Mouse (Mus musculus): ENCODE measurements around the gene Atg9a. TPM values are rescaled to one million over a fixed set of nuclear protein-coding genes. Genes with fewer than 3 reads are reported as not detected.

Atg9a gene
- polyA plus RNA-seq, 1 experiment from 2014 or later = 47.8 TPM

DNA sequence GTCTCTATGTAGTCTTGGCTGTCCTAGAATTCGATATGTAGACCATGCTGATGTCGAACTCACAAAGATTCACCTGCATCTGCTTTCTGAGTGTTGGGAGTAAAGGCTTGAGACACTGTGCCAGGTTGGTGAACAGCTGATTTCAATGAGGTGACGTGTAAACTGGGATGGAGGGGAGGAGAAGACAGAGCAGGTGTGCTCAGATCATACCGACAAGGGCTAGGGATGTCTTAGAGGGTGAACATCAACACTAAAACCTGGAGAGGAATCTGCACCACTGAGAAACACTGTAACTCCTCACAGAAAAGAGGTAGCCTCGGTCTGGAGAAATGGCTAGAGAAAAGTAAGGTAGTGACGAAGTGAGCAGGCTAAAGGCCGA lies 23.9 kb downstream of the Atg9a start:
- H3K27me3 ChIP-seq (ENCODE audit: control insufficient read depth, insufficient read depth, low read length) = no peaks in the 10 kb centered on the region
- peak overlapping the region; percentile 34; the same call in 1 of the 2 replicates for H3K9ac ChIP-seq (replicated peaks; ENCODE audit: low read length)
- H3K27ac ChIP-seq (replicated peaks; ENCODE audit: low read depth, low read length) = peak overlapping the region; percentile 85
- peaks cover 7% of the 10 kb centered on the region for H3K4me1 ChIP-seq (ENCODE audit: control insufficient read depth, insufficient read depth, low read length)
- no peak for DNase-seq
- WGBS = 9% methylated on average over 7 of the region's 7 CpGs
- ATAC-seq (ENCODE audit: low FRiP score, low TSS enrichment) = peak; percentile 25; the same call in 1 of the 2 replicates
- peak overlapping the region; percentile 72 for H3K4me2 ChIP-seq (ENCODE audit: low read length)
- no peaks in the 10 kb centered on the region for H3K9me3 ChIP-seq (ENCODE audit: control insufficient read depth, low read length)
- peaks cover 31% of the 10 kb centered on the region for H3K36me3 ChIP-seq (ENCODE audit: control insufficient read depth, insufficient read depth, low read length)
- peak overlapping the region; percentile 77 for H3K4me3 ChIP-seq (replicated peaks; ENCODE audit: low read depth, low read length)

GRCm38 (mm10) chr1:75160256-75160617 lies 31.8 kb downstream of the Atg9a start:
- Histone ChIP-seq H3K9ac (replicated peaks; ENCODE audit: low read length) (no peak overlapping the region), H3K4me2 (ENCODE audit: low read length) (no peak overlapping the region), H3K36me3 (ENCODE audit: control insufficient read depth, insufficient read depth, low read length) (no peaks in the 10 kb centered on the region), H3K27me3 (ENCODE audit: control insufficient read depth, insufficient read depth, low read length) (no peaks in the 10 kb centered on the region), H3K9me3 (ENCODE audit: control insufficient read depth, low read length) (no peaks in the 10 kb centered on the region), H3K27ac (replicated peaks; ENCODE audit: low read depth, low read length) (no peak overlapping the region), H3K4me3 (replicated peaks; ENCODE audit: low read depth, low read length) (no peak overlapping the region), H3K4me1 (ENCODE audit: control insufficient read depth, insufficient read depth, low read length) (no peaks in the 10 kb centered on the region)
- DNase-seq (no peak), ATAC-seq (ENCODE audit: low FRiP score, low TSS enrichment) (no peak)
- WGBS = 79% methylated on average over 4 of the region's 4 CpGs

DNA sequence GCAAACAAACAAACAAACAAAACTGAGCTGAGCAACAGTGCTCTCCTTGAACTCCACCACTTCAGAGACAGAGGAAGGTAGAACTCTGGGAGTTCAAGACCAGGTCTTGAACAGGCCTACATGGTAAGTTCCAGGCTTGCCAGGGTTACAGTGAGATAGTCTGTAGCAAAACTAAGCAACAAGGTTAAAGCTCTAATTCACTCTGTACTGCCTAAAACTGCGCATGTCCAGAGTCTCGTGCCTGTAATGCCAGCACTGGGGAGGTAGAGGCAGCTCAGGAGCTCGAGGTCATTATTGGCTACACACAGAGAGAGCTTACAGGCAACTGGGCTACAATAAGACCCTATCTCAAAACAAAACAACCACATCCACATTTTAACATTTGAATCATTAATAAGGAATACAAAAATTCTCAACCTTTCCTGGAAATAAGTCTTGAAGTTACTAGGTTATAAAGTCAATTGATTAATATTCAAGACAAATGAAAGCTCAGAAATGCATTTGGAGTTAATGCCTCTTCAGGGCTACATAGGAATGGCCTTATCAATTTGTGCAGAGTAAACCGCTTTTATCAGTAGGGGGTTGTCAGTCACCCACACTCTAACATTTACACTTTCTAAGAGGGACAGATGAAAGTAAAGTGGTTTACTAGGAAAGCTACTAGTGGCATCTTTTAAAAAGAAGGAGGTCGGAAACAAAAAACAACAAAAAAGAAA lies 32.3 kb downstream of the Atg9a start:
- H3K36me3 ChIP-seq (ENCODE audit: control insufficient read depth, insufficient read depth, low read length) = no peaks in the 10 kb centered on the region
- WGBS = 70% methylated on average over 5 of the region's 5 CpGs
- H3K27me3 ChIP-seq (ENCODE audit: control insufficient read depth, insufficient read depth, low read length) = no peaks in the 10 kb centered on the region
- H3K4me2 ChIP-seq (ENCODE audit: low read length) = no peak overlapping the region
- no peak overlapping the region for H3K9ac ChIP-seq (replicated peaks; ENCODE audit: low read length)
- DNase-seq = no peak
- no peak overlapping the region for H3K4me3 ChIP-seq (replicated peaks; ENCODE audit: low read depth, low read length)
- no peaks in the 10 kb centered on the region for H3K9me3 ChIP-seq (ENCODE audit: control insufficient read depth, low read length)
- ATAC-seq (ENCODE audit: low FRiP score, low TSS enrichment) = no peak
- H3K27ac ChIP-seq (replicated peaks; ENCODE audit: low read depth, low read length) = no peak overlapping the region
- H3K4me1 ChIP-seq (ENCODE audit: control insufficient read depth, insufficient read depth, low read length) = no peaks in the 10 kb centered on the region

GRCm38 (mm10) chr1:75158990-75159389 lies 33.0 kb downstream of the Atg9a start:
- no peak overlapping the region for H3K27ac ChIP-seq (replicated peaks; ENCODE audit: low read depth, low read length)
- ATAC-seq (ENCODE audit: low FRiP score, low TSS enrichment) (no peak), DNase-seq (no peak)
- H3K27me3 ChIP-seq (ENCODE audit: control insufficient read depth, insufficient read depth, low read length) = no peaks in the 10 kb centered on the region
- no peaks in the 10 kb centered on the region for H3K9me3 ChIP-seq (ENCODE audit: control insufficient read depth, low read length)
- no peak overlapping the region for H3K4me2 ChIP-seq (ENCODE audit: low read length)
- H3K4me1 ChIP-seq (ENCODE audit: control insufficient read depth, insufficient read depth, low read length) = no peaks in the 10 kb centered on the region
- no peaks in the 10 kb centered on the region for H3K36me3 ChIP-seq (ENCODE audit: control insufficient read depth, insufficient read depth, low read length)
- no peak overlapping the region for H3K9ac ChIP-seq (replicated peaks; ENCODE audit: low read length)
- no peak overlapping the region for H3K4me3 ChIP-seq (replicated peaks; ENCODE audit: low read depth, low read length)

- WGBS = 72% methylated on average over 3 of the region's 3 CpGs
Observed at GRCm38 (mm10) chr1:75155837-75156236, 36.2 kb downstream of the Atg9a start.

DNA sequence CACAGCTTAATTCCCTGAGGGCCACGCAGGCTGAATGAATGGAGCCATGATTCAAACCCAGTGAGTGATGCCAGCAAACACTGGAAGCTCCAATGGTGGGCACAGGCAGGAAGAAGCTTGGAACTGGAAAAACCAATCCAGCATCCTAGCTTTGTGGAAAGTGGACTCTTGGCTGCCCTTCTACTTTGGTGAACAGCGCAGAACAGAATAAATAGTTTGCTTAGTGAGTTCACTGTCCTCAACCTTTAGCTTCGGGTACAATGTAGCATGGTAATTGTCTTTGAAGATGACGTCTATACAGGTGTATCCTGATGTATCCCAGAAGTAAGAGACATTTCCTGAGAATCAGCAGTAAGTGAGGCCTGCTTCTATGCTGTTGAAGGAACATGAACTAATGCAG lies 43.3 kb downstream of the Atg9a start:
- no peaks in the 10 kb centered on the region for H3K9me3 ChIP-seq (ENCODE audit: control insufficient read depth, low read length)
- peaks cover 50% of the 10 kb centered on the region for H3K36me3 ChIP-seq (ENCODE audit: control insufficient read depth, insufficient read depth, low read length)
- H3K27ac ChIP-seq (replicated peaks; ENCODE audit: low read depth, low read length) = no peak overlapping the region
- ATAC-seq (ENCODE audit: low FRiP score, low TSS enrichment) (no peak), DNase-seq (no peak)
- no peak overlapping the region for H3K4me2 ChIP-seq (ENCODE audit: low read length)
- H3K9ac ChIP-seq (replicated peaks; ENCODE audit: low read length) = no peak overlapping the region
- no peak overlapping the region for H3K4me3 ChIP-seq (replicated peaks; ENCODE audit: low read depth, low read length)
- H3K27me3 ChIP-seq (ENCODE audit: control insufficient read depth, insufficient read depth, low read length) = no peaks in the 10 kb centered on the region
- WGBS = 91% methylated on average over 4 of the region's 4 CpGs
- peaks cover 4% of the 10 kb centered on the region; the same call in 1 of the 2 replicates for H3K4me1 ChIP-seq (ENCODE audit: control insufficient read depth, insufficient read depth, low read length)

More at GRCm38 (mm10) chr1:75155837-75156236, 36.2 kb downstream of the Atg9a start:
- Histone ChIP-seq H3K4me2 (ENCODE audit: low read length) (no peak overlapping the region), H3K4me1 (ENCODE audit: control insufficient read depth, insufficient read depth, low read length) (no peaks in the 10 kb centered on the region), H3K9me3 (ENCODE audit: control insufficient read depth, low read length) (no peaks in the 10 kb centered on the region), H3K36me3 (ENCODE audit: control insufficient read depth, insufficient read depth, low read length) (no peaks in the 10 kb centered on the region), H3K27ac (replicated peaks; ENCODE audit: low read depth, low read length) (no peak overlapping the region), H3K4me3 (replicated peaks; ENCODE audit: low read depth, low read length) (no peak overlapping the region), H3K9ac (replicated peaks; ENCODE audit: low read length) (no peak overlapping the region), H3K27me3 (ENCODE audit: control insufficient read depth, insufficient read depth, low read length) (no peaks in the 10 kb centered on the region)
- no peak for ATAC-seq (ENCODE audit: low FRiP score, low TSS enrichment)
- DNase-seq = no peak

GRCm38 (mm10) chr1:75147411-75148135 lies 44.4 kb downstream of the Atg9a start:
- H3K4me2 ChIP-seq (ENCODE audit: low read length) = no peak overlapping the region
- no peak overlapping the region for H3K4me3 ChIP-seq (replicated peaks; ENCODE audit: low read depth, low read length)
- peaks cover 7% of the 10 kb centered on the region; the same call in 1 of the 2 replicates for H3K4me1 ChIP-seq (ENCODE audit: control insufficient read depth, insufficient read depth, low read length)
- DNase-seq (no peak), ATAC-seq (ENCODE audit: low FRiP score, low TSS enrichment) (no peak)
- no peaks in the 10 kb centered on the region for H3K27me3 ChIP-seq (ENCODE audit: control insufficient read depth, insufficient read depth, low read length)
- peaks cover 50% of the 10 kb centered on the region for H3K36me3 ChIP-seq (ENCODE audit: control insufficient read depth, insufficient read depth, low read length)
- no peak overlapping the region for H3K9ac ChIP-seq (replicated peaks; ENCODE audit: low read length)
- no peak overlapping the region for H3K27ac ChIP-seq (replicated peaks; ENCODE audit: low read depth, low read length)
- 82% methylated on average over 7 of the region's 7 CpGs for WGBS
- no peaks in the 10 kb centered on the region for H3K9me3 ChIP-seq (ENCODE audit: control insufficient read depth, low read length)

DNA sequence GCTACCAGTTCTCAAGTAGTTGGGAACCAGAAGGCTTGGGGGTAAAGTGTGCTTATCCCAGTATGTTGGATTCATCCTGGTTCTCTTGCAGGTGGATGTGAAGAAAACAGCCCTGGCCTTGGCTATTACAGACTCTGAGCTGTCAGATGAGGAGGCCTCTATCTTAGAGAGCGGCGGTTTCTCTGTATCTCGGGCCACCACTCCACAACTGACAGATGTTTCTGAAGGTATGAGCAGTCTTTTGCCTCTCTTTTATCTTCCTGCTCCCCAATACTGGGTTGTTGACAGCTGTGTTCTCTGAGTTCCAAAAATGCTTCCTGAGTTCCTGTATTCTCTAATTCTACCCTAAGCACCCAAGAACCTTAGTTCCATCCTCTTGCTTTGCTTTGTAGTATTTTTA lies 46.4 kb downstream of the Atg9a start:
- Histone ChIP-seq H3K27ac (replicated peaks; ENCODE audit: low read depth, low read length) (no peak overlapping the region), H3K9ac (replicated peaks; ENCODE audit: low read length) (no peak overlapping the region), H3K9me3 (ENCODE audit: control insufficient read depth, low read length) (no peaks in the 10 kb centered on the region), H3K4me2 (ENCODE audit: low read length) (no peak overlapping the region), H3K4me3 (replicated peaks; ENCODE audit: low read depth, low read length) (no peak overlapping the region), H3K27me3 (ENCODE audit: control insufficient read depth, insufficient read depth, low read length) (no peaks in the 10 kb centered on the region), H3K4me1 (ENCODE audit: control insufficient read depth, insufficient read depth, low read length) (peaks cover 12% of the 10 kb centered on the region), H3K36me3 (ENCODE audit: control insufficient read depth, insufficient read depth, low read length) (peaks cover 50% of the 10 kb centered on the region)
- DNase-seq = no peak
- no peak for ATAC-seq (ENCODE audit: low FRiP score, low TSS enrichment)
- 95% methylated on average over 3 of the region's 3 CpGs for WGBS
